Mouse (Mus musculus) liver, postnatal 0 days (tissue): ENCODE data around the gene Zfp592. TPM values are rescaled to one million over a fixed set of nuclear protein-coding genes. Genes with fewer than 3 reads are reported as not detected.

ENCODE experiments used
- ATAC-seq: fragments of 200-750 bp; cut with Nextera tagmentation; 2 replicates; pipeline ENCODE4 v1.8.0; 2017; ENCODE audit warnings: mild to moderate bottlenecking, moderate library complexity
- DNase-seq: peaks from one replicate; pipeline ENCODE4 v3.0.0-alpha.2; 2016
- H3K27ac ChIP-seq: fragments of 300-500 bp; sonication (generic); 2 replicates; pipeline ENCODE4 v1.5.1; 2014; ENCODE audit warnings: antibody characterized with exemption, moderate library complexity, mild to moderate bottlenecking, low read depth
- H3K27me3 ChIP-seq: fragments of 300-500 bp; sonication (generic); 2 replicates; pipeline ENCODE4 v1.6.1; 2014; ENCODE audit warnings: low read length, control low read depth, mixed read lengths; ENCODE audit not compliant: insufficient read depth
- H3K36me3 ChIP-seq: fragments of 300-500 bp; sonication (generic); replicated peaks from 2 replicates; pipeline ENCODE4 v1.6.1; 2014; ENCODE audit warnings: mild to moderate bottlenecking, control low read depth, low read length, moderate library complexity, mixed read lengths; ENCODE audit not compliant: insufficient read depth
- H3K4me1 ChIP-seq: fragments of 300-500 bp; sonication (generic); 2 replicates; pipeline ENCODE4 v1.6.1; 2014; ENCODE audit warnings: antibody characterized with exemption, mild to moderate bottlenecking, control low read depth; ENCODE audit not compliant: insufficient read depth
- H3K4me2 ChIP-seq: fragments of 300-500 bp; sonication (generic); 2 replicates; pipeline ENCODE4 v1.6.1; 2014; ENCODE audit warnings: low read depth, mild to moderate bottlenecking, low read length, moderate library complexity, mixed read lengths
- H3K4me3 ChIP-seq: fragments of 300-500 bp; sonication (generic); 2 replicates; pipeline ENCODE4 v1.5.1; 2014; ENCODE audit warnings: low read depth, low read length
- H3K9ac ChIP-seq: fragments of 300-500 bp; sonication (generic); replicated peaks from 2 replicates; pipeline ENCODE4 v1.6.1; 2014; ENCODE audit warnings: mild to moderate bottlenecking, moderate library complexity
- H3K9me3 ChIP-seq: fragments of 300-500 bp; sonication (generic); 2 replicates; pipeline ENCODE4 v1.6.1; 2016; ENCODE audit warnings: mild to moderate bottlenecking, control low read depth, low read length, mixed read lengths
- CTCF ChIP-seq: sonication (generic); IDR thresholded peaks from 2 replicates; pipeline ENCODE4 v1.5.1; 2016; ENCODE audit warnings: antibody characterized with exemption, low read depth
- EP300 ChIP-seq: IDR thresholded peaks from 2 replicates; pipeline ENCODE4 v1.6.1; 2016; ENCODE audit warnings: antibody characterized with exemption, low read depth, mild to moderate bottlenecking
- WGBS: fragments of 180-500 bp; shearing (Covaris S2); extraction: QIAGEN DNeasy Blood & Tissue Kit; methylation state at CpG from one replicate; pipeline ENCODE4 v1.1.7; 2014; ENCODE audit not compliant: insufficient replicate concordance; 5-methylcytosine and 5-hydroxymethylcytosine counted together
- polyA plus RNA-seq: library from polyadenylated mRNA; unstranded; fragments of >200 nt; fragmentation: Nextera tagmentation; extraction: Ambion mirVana; gene quantifications from 2 replicates; pipeline ENCODE4 v1.2.1, GENCODE M21; 2015

Zfp592 gene
- polyA plus RNA-seq, 1 experiment from 2014 or later: 4.3 TPM

- no peaks in the 10 kb centered on the region for H3K9me3 ChIP-seq
- no peaks in the 10 kb centered on the region for H3K36me3 ChIP-seq
- peak overlapping the region; percentile 56 for H3K27ac ChIP-seq
- 0 out of 2 replicates have a peak overlapping the region, but pooled peaks have one; percentile 8 for H3K9ac ChIP-seq
- no peak for TF ChIP-seq CTCF
- H3K4me3 ChIP-seq: no peak overlapping the region
- ATAC-seq (peak; percentile 86), DNase-seq (peak; percentile 59)
- WGBS: 16% methylated on average over 9 of the region's 9 CpGs
- H3K27me3 ChIP-seq: no peaks in the 10 kb centered on the region
- peaks cover 19% of the 10 kb centered on the region for H3K4me1 ChIP-seq
- H3K4me2 ChIP-seq: peak overlapping the region; percentile 29; the same call in 1 of the 2 replicates
Measured at GRCm38 (mm10) chr7:81074546-81074945, 81.1 kb downstream of the Zfp592 start.

GRCm38 (mm10) chr7:81075299-81075698, 81.8 kb downstream of the Zfp592 start:
- ATAC-seq (no peak; the same call in 1 of the 2 replicates), DNase-seq (peak; percentile 45)
- TF ChIP-seq CTCF: no peak
- TF ChIP-seq EP300: no peak
- Histone ChIP-seq H3K9me3 (no peaks in the 10 kb centered on the region), H3K4me3 (no peak overlapping the region), H3K9ac (no peak overlapping the region; the same call in 1 of the 2 replicates), H3K27ac (peak overlapping the region; percentile 56), H3K4me1 (peaks cover 19% of the 10 kb centered on the region), H3K4me2 (peak overlapping the region; percentile 18; the same call in 1 of the 2 replicates), H3K27me3 (no peaks in the 10 kb centered on the region), H3K36me3 (no peaks in the 10 kb centered on the region)
- 11% methylated on average over 7 of the region's 7 CpGs for WGBS

- Histone ChIP-seq H3K36me3 (no peaks in the 10 kb centered on the region), H3K27ac (peak overlapping the region; percentile 56; the same call in 1 of the 2 replicates), H3K9me3 (no peaks in the 10 kb centered on the region), H3K9ac (no peak overlapping the region; the same call in 1 of the 2 replicates), H3K27me3 (no peaks in the 10 kb centered on the region), H3K4me2 (no peak overlapping the region), H3K4me3 (no peak overlapping the region), H3K4me1 (peaks cover 19% of the 10 kb centered on the region)
- TF ChIP-seq CTCF: no peak
- TF ChIP-seq EP300: no peak
- 66% methylated on average over 5 of the region's 5 CpGs for WGBS
- no peak for ATAC-seq
- no peak for DNase-seq
Measured at GRCm38 (mm10) chr7:81075732-81076131, 82.3 kb downstream of the Zfp592 start.

- no peak overlapping the region for H3K4me3 ChIP-seq
- WGBS: 71% methylated on average over 6 of the region's 6 CpGs
- H3K27ac ChIP-seq: no peak overlapping the region
- ATAC-seq (no peak), DNase-seq (no peak)
- no peaks in the 10 kb centered on the region for H3K27me3 ChIP-seq
- TF ChIP-seq CTCF (no peak), EP300 (no peak)
- H3K9ac ChIP-seq: no peak overlapping the region
- no peak overlapping the region for H3K4me2 ChIP-seq
- H3K9me3 ChIP-seq: no peaks in the 10 kb centered on the region
- no peaks in the 10 kb centered on the region for H3K36me3 ChIP-seq
- peaks cover 19% of the 10 kb centered on the region for H3K4me1 ChIP-seq
Measured at GRCm38 (mm10) chr7:81077009-81077408, 83.5 kb downstream of the Zfp592 start.

DNA sequence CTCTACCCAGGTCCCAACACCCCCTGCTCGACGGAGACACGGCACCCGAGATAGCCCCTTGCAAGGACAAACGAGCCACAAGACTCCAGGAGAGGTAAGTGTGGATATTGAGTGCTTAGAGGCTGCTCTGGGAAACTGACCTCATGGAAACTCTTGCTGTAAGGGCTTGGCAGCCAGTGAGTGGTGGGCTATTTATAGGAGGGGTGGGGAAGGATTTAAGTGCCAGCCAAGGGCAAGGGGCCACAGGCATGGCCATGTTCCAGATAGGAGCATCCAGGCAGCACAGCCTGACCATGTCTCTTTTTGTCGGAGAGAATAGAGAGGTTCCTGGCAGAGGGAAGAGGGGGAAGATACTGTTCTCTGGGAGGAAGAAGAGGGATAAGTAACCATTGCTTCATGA, 85.3 kb downstream of the Zfp592 start:
- WGBS: 79% methylated on average over 6 of the region's 6 CpGs
- H3K9me3 ChIP-seq: no peaks in the 10 kb centered on the region
- peaks cover 19% of the 10 kb centered on the region for H3K4me1 ChIP-seq
- TF ChIP-seq CTCF (no peak), EP300 (no peak)
- DNase-seq: no peak
- no peak overlapping the region for H3K4me2 ChIP-seq
- H3K9ac ChIP-seq: no peak overlapping the region
- no peak for ATAC-seq
- no peak overlapping the region for H3K4me3 ChIP-seq
- no peaks in the 10 kb centered on the region for H3K27me3 ChIP-seq
- H3K27ac ChIP-seq: no peak overlapping the region
- H3K36me3 ChIP-seq: no peaks in the 10 kb centered on the region

DNA sequence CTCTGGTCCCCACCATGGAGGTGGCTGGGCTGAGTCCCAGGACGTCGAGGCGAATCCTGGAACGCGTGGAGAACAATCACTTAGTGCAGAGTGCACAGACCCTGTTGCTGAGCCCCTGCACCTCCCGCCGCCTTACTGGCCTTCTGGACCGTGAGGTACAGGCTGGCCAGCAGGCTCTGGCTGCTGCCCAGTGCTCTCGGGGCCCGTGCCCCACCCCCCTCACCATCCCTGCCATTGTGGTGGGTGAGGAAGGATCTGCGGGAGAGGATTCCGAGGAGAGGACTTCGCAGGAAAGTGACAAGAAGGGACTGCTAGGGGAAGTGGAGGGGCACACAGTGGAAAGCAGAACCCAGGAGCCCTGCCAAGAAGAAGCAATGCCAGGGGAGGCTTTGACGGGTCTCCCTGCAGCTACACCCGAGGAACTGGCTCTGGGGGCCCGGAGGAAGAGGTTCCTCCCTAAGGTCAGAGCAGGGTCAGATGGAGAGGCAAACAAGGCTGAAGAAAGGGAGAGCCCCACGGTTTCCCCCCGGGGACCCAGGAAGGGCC, 100.0 kb downstream of the Zfp592 start:
- Histone ChIP-seq H3K27me3 (no peaks in the 10 kb centered on the region), H3K9ac (no peak overlapping the region), H3K9me3 (no peaks in the 10 kb centered on the region), H3K36me3 (no peaks in the 10 kb centered on the region), H3K4me1 (no peaks in the 10 kb centered on the region; the same call in 1 of the 2 replicates), H3K27ac (no peak overlapping the region), H3K4me3 (no peak overlapping the region), H3K4me2 (no peak overlapping the region)
- TF ChIP-seq CTCF (no peak), EP300 (no peak)
- 53% methylated on average over 18 of the region's 18 CpGs for WGBS
- no peak for DNase-seq
- ATAC-seq: no peak
